Mouse (Mus musculus): ENCODE results near the gene Bmp6.

Gene Bmp6

GRCm38 (mm10) chr13:38344713-38345430 lies at the start of gene Bmp6:
Gene Bmp6, plus strand, starts transcription at chr13:38345107.
- peak; percentile 79 to 81 for DNase-seq (ENCODE audit: low spot score in 2 of 2)

GRCm38 (mm10) chr13:38296166-38296565 lies 48.7 kb upstream of the Bmp6 start:
- DNase-seq (ENCODE audit: low spot score in 2 of 2): no peak

GRCm38 (mm10) chr13:38296601-38297000 lies 48.3 kb upstream of the Bmp6 start:
- DNase-seq (ENCODE audit: low spot score in 2 of 2): no peak

- no peak for DNase-seq (ENCODE audit: low spot score in 2 of 2)
Observed at GRCm38 (mm10) chr13:38311125-38311524, 33.8 kb upstream of the Bmp6 start.

GRCm38 (mm10) chr13:38312357-38313040 lies 32.4 kb upstream of the Bmp6 start:
- DNase-seq (ENCODE audit: low spot score in 2 of 2): no peak

GRCm38 (mm10) chr13:38314590-38314989 lies 30.3 kb upstream of the Bmp6 start:
- no peak for DNase-seq (ENCODE audit: low spot score in 2 of 2)

GRCm38 (mm10) chr13:38318418-38318817 lies 26.5 kb upstream of the Bmp6 start:
- DNase-seq (ENCODE audit: low spot score in 2 of 2): no peak

GRCm38 (mm10) chr13:38320354-38320753 lies 24.6 kb upstream of the Bmp6 start:
- DNase-seq (ENCODE audit: low spot score in 2 of 2): no peak

- DNase-seq (ENCODE audit: low spot score in 2 of 2): no peak
Observed at GRCm38 (mm10) chr13:38324452-38324851, 20.5 kb upstream of the Bmp6 start.

GRCm38 (mm10) chr13:38327377-38327776 lies 17.5 kb upstream of the Bmp6 start:
- no peak for DNase-seq (ENCODE audit: low spot score in 2 of 2)

- no peak for DNase-seq (ENCODE audit: low spot score in 2 of 2)
Observed at GRCm38 (mm10) chr13:38333496-38333895, 11.4 kb upstream of the Bmp6 start.

GRCm38 (mm10) chr13:38342598-38342997 lies 2.3 kb upstream of the Bmp6 start:
- DNase-seq (ENCODE audit: low spot score in 2 of 2): peak; percentile 32 to 51

GRCm38 (mm10) chr13:38343202-38343601 lies 1.7 kb upstream of the Bmp6 start:
- DNase-seq (ENCODE audit: low spot score in 2 of 2): no peak

GRCm38 (mm10) chr13:38345431-38345820 lies 519 bp downstream of the Bmp6 start:
- no peak for DNase-seq (ENCODE audit: low spot score in 2 of 2)

GRCm38 (mm10) chr13:38346096-38346915 lies 1.4 kb downstream of the Bmp6 start:
- DNase-seq (ENCODE audit: low spot score in 2 of 2): no peak

GRCm38 (mm10) chr13:38347021-38347774 lies 2.3 kb downstream of the Bmp6 start:
- DNase-seq (ENCODE audit: low spot score in 2 of 2): no peak

- no peak for DNase-seq (ENCODE audit: low spot score in 2 of 2)
Observed at GRCm38 (mm10) chr13:38347775-38348135, 2.8 kb downstream of the Bmp6 start.

- DNase-seq (ENCODE audit: low spot score in 2 of 2): no peak
Observed at GRCm38 (mm10) chr13:38349046-38349445, 4.1 kb downstream of the Bmp6 start.

GRCm38 (mm10) chr13:38349818-38350217 lies 4.9 kb downstream of the Bmp6 start:
- no peak for DNase-seq (ENCODE audit: low spot score in 2 of 2)

GRCm38 (mm10) chr13:38351996-38352395 lies 7.1 kb downstream of the Bmp6 start:
- no peak for DNase-seq (ENCODE audit: low spot score in 2 of 2)

- peak in 1 of 2 experiments; percentile 39 for DNase-seq (ENCODE audit: low spot score in 2 of 2)
Observed at GRCm38 (mm10) chr13:38352986-38353385, 8.1 kb downstream of the Bmp6 start.
